Mouse (Mus musculus) adrenal gland, postnatal 4 days (tissue): Measurements from ENCODE around the gene Slc38a8. TPM values are rescaled to one million over a fixed set of nuclear protein-coding genes. Genes with fewer than 3 reads are reported as not detected.

Experiments used
- DNase-seq, 2 experiments: peaks; one replicate each; pipeline ENCODE4 v3.0.0; 2021 to 2022; ENCODE audit warnings: low spot score in 2 of 2, mixed read lengths in 2 of 2
- long read RNA-seq, 2 experiments: library from polyadenylated mRNA; stranded (forward); transcript quantifications; one replicate each; pipeline ENCODE4 v2.0.0; 2021
- total RNA-seq, 2 experiments: library from RNA; stranded (reverse); gene quantifications; 2 replicates each; pipeline ENCODE4 v1.2.3; 2021

The Slc38a8 gene
- under 1 TPM in 1 of 2 experiments, not detected in 1; 0.39 TPM for total RNA-seq
- long read RNA-seq, experiment 1 = 0 reads
- long read RNA-seq, experiment 2 = 0 reads

GRCm38 (mm10) chr8:119501598-119501997 is at the start of gene Slc38a8:
Gene Slc38a8, minus strand, starts transcription at chr8:119501698.
- no peak for DNase-seq

GRCm38 (mm10) chr8:119548560-119549113 is 47.1 kb upstream of the Slc38a8 start:
- no peak for DNase-seq

- no peak for DNase-seq
These were observed 45.7 kb upstream of the Slc38a8 start for GRCm38 (mm10) chr8:119547019-119547691.

GRCm38 (mm10) chr8:119545791-119546190 is 44.3 kb upstream of the Slc38a8 start:
- no peak for DNase-seq

- DNase-seq = no peak
These were observed 43.7 kb upstream of the Slc38a8 start for GRCm38 (mm10) chr8:119545180-119545579.

- no peak for DNase-seq
These were observed 43.1 kb upstream of the Slc38a8 start for GRCm38 (mm10) chr8:119544606-119545005.

- DNase-seq = no peak
These were observed 30.5 kb upstream of the Slc38a8 start for GRCm38 (mm10) chr8:119531973-119532372.

- DNase-seq = no peak
These were observed 29.9 kb upstream of the Slc38a8 start for GRCm38 (mm10) chr8:119531397-119531796.

GRCm38 (mm10) chr8:119530937-119531336 is 29.4 kb upstream of the Slc38a8 start:
- no peak for DNase-seq

GRCm38 (mm10) chr8:119528762-119529161 is 27.3 kb upstream of the Slc38a8 start:
- DNase-seq = no peak

GRCm38 (mm10) chr8:119520102-119520501 is 18.6 kb upstream of the Slc38a8 start:
- no peak for DNase-seq

- no peak for DNase-seq
These were observed 15.2 kb upstream of the Slc38a8 start for GRCm38 (mm10) chr8:119516674-119517073.

GRCm38 (mm10) chr8:119515767-119516166 is 14.3 kb upstream of the Slc38a8 start:
- DNase-seq = no peak

- DNase-seq = no peak
These were observed 13.4 kb upstream of the Slc38a8 start for GRCm38 (mm10) chr8:119514940-119515339.

GRCm38 (mm10) chr8:119513405-119513804 is 11.9 kb upstream of the Slc38a8 start:
- DNase-seq = no peak

GRCm38 (mm10) chr8:119511722-119512121 is 10.2 kb upstream of the Slc38a8 start:
- DNase-seq = no peak

- no peak for DNase-seq
These were observed 9.0 kb upstream of the Slc38a8 start for GRCm38 (mm10) chr8:119510471-119510870.

- no peak for DNase-seq
These were observed 4.6 kb upstream of the Slc38a8 start for GRCm38 (mm10) chr8:119506106-119506505.

- DNase-seq = no peak
These were observed 4.0 kb upstream of the Slc38a8 start for GRCm38 (mm10) chr8:119505488-119505887.

- DNase-seq = no peak
These were observed 1.8 kb upstream of the Slc38a8 start for GRCm38 (mm10) chr8:119503191-119503767.

- DNase-seq = no peak
These were observed 613 bp upstream of the Slc38a8 start for GRCm38 (mm10) chr8:119502111-119502510.

- DNase-seq = no peak
These were observed 1.7 kb downstream of the Slc38a8 start for GRCm38 (mm10) chr8:119499836-119500235.

GRCm38 (mm10) chr8:119496848-119497247 is 4.7 kb downstream of the Slc38a8 start:
- peak in 1 of 2 experiments; percentile 46 for DNase-seq
